Mouse (Mus musculus): Measurements from ENCODE around the gene Fbxo9. TPM values are rescaled to one million over a fixed set of nuclear protein-coding genes. Genes with fewer than 3 reads are reported as not detected.
"Not testable (repeated sequence)": the region's sequence is repeated elsewhere in the genome, so short reads cannot be mapped to it uniquely, and the experiment has no call there.

Gene Fbxo9
- total RNA-seq (2021), result 10 to 100 TPM; 99.6 to 99.8 TPM
- long read RNA-seq, experiment 1, transcript Fbxo9-202 (13 exons, 2,155 nt), result major isoform, 166 of 186 reads
- long read RNA-seq, experiment 1, partial matches to known transcripts, result 2 of 186 reads
- long read RNA-seq, experiment 1, other reads (novel, unspliced or antisense), result 15 of 186 reads
- long read RNA-seq, experiment 2, transcript Fbxo9-202 (13 exons, 2,155 nt), result major isoform, 160 of 173 reads
- long read RNA-seq, experiment 2, partial matches to known transcripts, result 2 of 173 reads
- long read RNA-seq, experiment 2, other reads (novel, unspliced or antisense), result 10 of 173 reads

GRCm38 (mm10) chr9:78108796-78109239 is at the start of gene Fbxo9, which contains the start of gene Ick:
Gene Fbxo9 (minus strand): TSS chr9:78109065.
Gene Ick (plus strand): TSS chr9:78109192.
- DNase-seq (ENCODE audit: low spot score in 2 of 2), result peak; percentile 86 to 89

- DNase-seq (ENCODE audit: low spot score in 2 of 2), result no peak
Measured at GRCm38 (mm10) chr9:78157221-78157620, 48.4 kb upstream of the Fbxo9 start.

GRCm38 (mm10) chr9:78154211-78154977 is 45.5 kb upstream of the Fbxo9 start:
- no peak for DNase-seq (ENCODE audit: low spot score in 2 of 2)

- not testable (repeated sequence) for DNase-seq (ENCODE audit: low spot score in 2 of 2)
Measured at GRCm38 (mm10) chr9:78149770-78150169, 40.9 kb upstream of the Fbxo9 start.

- DNase-seq (ENCODE audit: low spot score in 2 of 2), result no peak
Measured at GRCm38 (mm10) chr9:78148149-78148548, 39.3 kb upstream of the Fbxo9 start.

GRCm38 (mm10) chr9:78146627-78147026 is 37.8 kb upstream of the Fbxo9 start:
- DNase-seq (ENCODE audit: low spot score in 2 of 2), result no peak

GRCm38 (mm10) chr9:78146099-78146498 is 37.2 kb upstream of the Fbxo9 start:
- peak; percentile 15 to 37 for DNase-seq (ENCODE audit: low spot score in 2 of 2)

GRCm38 (mm10) chr9:78139463-78139862 is 30.6 kb upstream of the Fbxo9 start:
- no peak for DNase-seq (ENCODE audit: low spot score in 2 of 2)

GRCm38 (mm10) chr9:78138044-78138676 is 29.3 kb upstream of the Fbxo9 start:
- no peak for DNase-seq (ENCODE audit: low spot score in 2 of 2)

GRCm38 (mm10) chr9:78135658-78136057 is 26.8 kb upstream of the Fbxo9 start:
- no peak for DNase-seq (ENCODE audit: low spot score in 2 of 2)

- no peak for DNase-seq (ENCODE audit: low spot score in 2 of 2)
Measured at GRCm38 (mm10) chr9:78126643-78127042, 17.8 kb upstream of the Fbxo9 start.

GRCm38 (mm10) chr9:78126007-78126406 is 17.1 kb upstream of the Fbxo9 start:
- no peak for DNase-seq (ENCODE audit: low spot score in 2 of 2)

GRCm38 (mm10) chr9:78124297-78124696 is 15.4 kb upstream of the Fbxo9 start:
- DNase-seq (ENCODE audit: low spot score in 2 of 2), result no peak

- DNase-seq (ENCODE audit: low spot score in 2 of 2), result no peak
Measured at GRCm38 (mm10) chr9:78122939-78123712, 14.3 kb upstream of the Fbxo9 start.

- DNase-seq (ENCODE audit: low spot score in 2 of 2), result no peak
Measured at GRCm38 (mm10) chr9:78121985-78122384, 13.1 kb upstream of the Fbxo9 start.

- no peak for DNase-seq (ENCODE audit: low spot score in 2 of 2)
Measured at GRCm38 (mm10) chr9:78121358-78121757, 12.5 kb upstream of the Fbxo9 start.

GRCm38 (mm10) chr9:78117690-78118089 is 8.8 kb upstream of the Fbxo9 start:
- no peak for DNase-seq (ENCODE audit: low spot score in 2 of 2)

GRCm38 (mm10) chr9:78115746-78116145 is 6.9 kb upstream of the Fbxo9 start:
- DNase-seq (ENCODE audit: low spot score in 2 of 2), result no peak

GRCm38 (mm10) chr9:78113538-78113885 is 4.6 kb upstream of the Fbxo9 start:
- no peak for DNase-seq (ENCODE audit: low spot score in 2 of 2)

GRCm38 (mm10) chr9:78112770-78113537 is 4.1 kb upstream of the Fbxo9 start:
- peak; percentile 93 to 95 for DNase-seq (ENCODE audit: low spot score in 2 of 2)
